Mouse (Mus musculus) gastrocnemius, postnatal 10 days (tissue): ENCODE data around the gene Metap1. TPM values are rescaled to one million over a fixed set of nuclear protein-coding genes. Genes with fewer than 3 reads are reported as not detected.

Source experiments
- DNase-seq: peaks from one replicate; pipeline ENCODE4 v3.0.0; 2021; ENCODE audit warnings: mixed read lengths
- long read RNA-seq, 2 experiments: library from polyadenylated mRNA; stranded (forward); transcript quantifications; one replicate each; pipeline ENCODE4 v2.0.0; 2021
- total RNA-seq, 2 experiments: library from RNA; stranded (reverse); gene quantifications; 2 replicates each; pipeline ENCODE4 v1.2.3; 2021

Metap1 gene
- 10 to 100 TPM; 44.9 to 47.0 TPM for total RNA-seq
- long read RNA-seq, experiment 1, transcript Metap1-201 (11 exons, 2,686 nt): major isoform, 68 of 89 reads
- long read RNA-seq, experiment 1, partial matches to known transcripts: 5 of 89 reads
- long read RNA-seq, experiment 1, other reads (novel, unspliced or antisense): 16 of 89 reads
- long read RNA-seq, experiment 2, transcript Metap1-201 (11 exons, 2,686 nt): major isoform, 81 of 96 reads
- long read RNA-seq, experiment 2, partial matches to known transcripts: 6 of 96 reads
- long read RNA-seq, experiment 2, other reads (novel, unspliced or antisense): 9 of 96 reads

DNA sequence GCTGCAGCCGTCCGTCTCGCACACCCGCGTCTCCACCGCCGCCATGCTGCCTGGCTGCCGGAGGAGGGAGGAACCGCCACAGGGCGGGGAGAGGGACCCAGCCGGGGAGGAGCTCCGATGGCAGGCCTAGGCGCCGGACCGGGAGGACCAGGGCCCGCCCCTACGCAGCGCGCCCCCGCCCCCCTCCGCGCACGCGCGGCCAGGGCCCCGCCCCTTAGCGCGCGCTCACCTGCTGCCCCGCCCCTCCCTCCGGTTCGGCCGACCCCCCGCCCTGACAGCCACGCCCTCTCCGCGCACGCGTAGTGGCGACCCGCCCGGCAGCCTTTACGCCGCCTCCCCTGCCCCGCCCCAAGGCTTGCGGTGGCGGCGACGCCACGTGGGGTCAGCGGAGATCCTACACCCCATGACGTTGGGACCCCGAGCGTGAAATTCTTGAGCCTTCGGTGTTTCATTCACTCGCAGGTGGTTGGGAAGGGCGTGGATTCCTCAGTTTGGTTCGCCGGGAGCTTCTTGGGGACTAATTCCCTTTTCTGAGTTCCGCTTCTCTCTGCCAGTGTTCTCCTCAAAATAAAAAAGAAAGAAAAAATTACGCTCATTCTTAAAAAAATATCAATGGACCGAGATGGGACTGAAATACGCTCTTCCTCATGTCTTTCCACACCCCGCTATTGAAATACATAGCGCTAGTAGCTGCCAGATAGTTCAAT lies at the start of gene Metap1:
Gene Metap1 (minus strand): TSS at position 189 of the 707 bp plus-strand sequence.
- DNase-seq: peak; percentile 99

DNA sequence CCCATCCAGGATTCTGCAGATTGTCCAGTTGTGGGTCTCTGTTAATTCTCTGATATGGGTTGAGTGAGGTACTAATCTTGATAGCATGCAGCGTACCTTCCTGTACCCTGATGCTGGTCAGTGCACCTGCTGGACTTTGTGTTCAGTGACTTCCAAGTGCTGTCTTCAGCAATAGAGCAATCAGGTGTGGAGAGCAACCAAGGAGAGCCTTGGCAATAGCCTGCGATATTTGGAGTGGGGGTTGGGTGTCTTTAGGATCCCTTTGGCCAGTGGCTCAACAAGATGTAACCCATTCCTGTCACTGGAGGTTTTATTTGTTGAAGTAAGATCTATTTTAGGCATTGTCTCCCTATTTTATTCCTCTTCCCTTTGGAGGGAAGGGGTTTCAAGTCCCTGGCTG lies 46.7 kb upstream of the Metap1 start:
- no peak for DNase-seq

GRCm38 (mm10) chr3:138532764-138533163 lies 43.4 kb upstream of the Metap1 start:
- DNase-seq: no peak

GRCm38 (mm10) chr3:138531479-138532181 lies 42.3 kb upstream of the Metap1 start:
- DNase-seq: no peak

GRCm38 (mm10) chr3:138530578-138531478 lies 41.5 kb upstream of the Metap1 start:
- no peak for DNase-seq

GRCm38 (mm10) chr3:138528265-138528664 lies 39.0 kb upstream of the Metap1 start:
- DNase-seq: no peak

- DNase-seq: peak; percentile 69
These were observed 38.4 kb upstream of the Metap1 start for GRCm38 (mm10) chr3:138527667-138528231.

- peak; percentile 94 for DNase-seq
These were observed 37.8 kb upstream of the Metap1 start for GRCm38 (mm10) chr3:138526916-138527666.

DNA sequence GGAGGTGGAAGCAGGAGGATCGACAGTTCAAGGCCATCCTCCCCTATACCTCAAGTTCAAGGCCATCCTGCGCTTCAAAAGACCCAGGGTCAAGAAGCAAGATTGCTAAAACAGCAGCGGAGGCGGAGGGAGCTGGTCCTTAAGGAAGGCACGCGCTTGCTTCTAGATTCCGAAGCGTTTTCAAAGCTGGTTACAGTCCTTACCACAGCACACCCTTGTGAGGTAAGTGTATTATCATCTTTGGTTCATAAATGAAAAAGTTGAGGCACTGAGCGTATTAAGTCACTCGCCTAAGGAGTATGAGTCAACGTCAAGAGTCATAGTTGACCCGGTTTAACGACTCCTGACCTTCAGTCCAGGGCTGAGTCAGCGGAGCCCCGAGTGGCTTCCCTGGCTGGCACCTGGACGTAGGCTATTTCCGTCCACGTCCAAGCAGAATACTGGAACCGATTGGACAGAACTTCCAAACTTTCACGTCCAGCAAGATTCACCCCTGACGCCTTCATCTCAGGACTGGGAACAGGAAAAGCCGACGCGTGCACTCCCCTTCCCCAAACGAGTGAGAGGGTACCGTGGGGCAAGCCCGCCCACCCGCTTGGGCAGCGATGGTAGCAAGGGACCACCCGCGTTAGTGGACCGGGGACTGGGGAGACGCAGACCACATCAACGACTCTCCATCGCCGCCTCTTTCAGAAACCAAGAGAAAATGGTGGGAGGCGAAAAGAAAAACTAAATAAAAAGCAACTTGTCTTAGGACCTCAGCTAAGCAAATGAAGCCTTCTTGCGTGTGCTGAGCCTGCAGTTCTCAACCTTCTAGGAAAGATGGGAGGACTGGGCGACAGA lies 37.0 kb upstream of the Metap1 start, which contains the start of gene Eif4e:
Gene Eif4e (plus strand): TSS at position 107 of the 843 bp plus-strand sequence.
- DNase-seq: peak; percentile 56

DNA sequence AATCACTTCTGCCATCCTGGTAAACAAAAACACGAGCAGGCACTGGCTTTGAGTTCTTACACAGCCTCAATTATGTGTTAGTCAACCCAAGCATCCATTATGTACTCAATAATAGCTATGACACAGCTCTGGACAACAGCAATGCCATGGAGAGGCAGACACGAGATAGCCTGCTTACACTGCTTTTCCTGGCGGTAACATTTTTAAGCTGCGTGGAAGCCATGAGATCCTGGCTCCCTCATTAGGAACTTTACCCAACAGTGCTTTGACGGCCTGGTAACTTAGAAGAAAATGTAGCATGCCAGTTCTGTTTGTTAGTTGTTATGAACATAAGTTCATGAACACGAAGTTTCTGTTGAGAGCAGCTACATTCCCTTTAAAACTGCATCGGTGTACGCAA lies 36.2 kb upstream of the Metap1 start:
- DNase-seq: no peak

GRCm38 (mm10) chr3:138523956-138524355 lies 34.6 kb upstream of the Metap1 start:
- DNase-seq: no peak

GRCm38 (mm10) chr3:138519218-138519617 lies 29.9 kb upstream of the Metap1 start:
- no peak for DNase-seq

GRCm38 (mm10) chr3:138517881-138518280 lies 28.6 kb upstream of the Metap1 start:
- no peak for DNase-seq

GRCm38 (mm10) chr3:138515656-138516370 lies 26.5 kb upstream of the Metap1 start:
- DNase-seq: no peak

- no peak for DNase-seq
These were observed 25.4 kb upstream of the Metap1 start for GRCm38 (mm10) chr3:138514749-138515148.

DNA sequence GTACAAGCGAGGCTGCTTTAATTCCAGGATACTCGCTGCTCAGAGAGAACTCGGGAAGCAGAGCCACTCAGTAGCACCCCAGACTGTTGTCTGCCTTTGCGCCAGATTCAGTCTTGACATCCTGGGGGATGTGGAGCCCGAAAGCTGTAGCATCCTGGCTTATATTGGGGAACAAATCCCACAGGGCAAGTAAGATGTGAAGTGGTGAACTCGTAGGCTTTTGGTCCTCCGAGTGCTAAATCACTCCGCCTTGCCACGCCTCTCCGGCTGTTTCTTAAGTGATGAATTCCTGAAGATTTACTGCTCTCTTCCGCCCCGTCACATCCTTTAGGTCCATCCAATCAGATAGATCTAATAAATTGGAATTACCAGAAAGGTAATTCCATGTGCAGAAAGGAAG lies 23.9 kb upstream of the Metap1 start:
- DNase-seq: no peak

GRCm38 (mm10) chr3:138510471-138510870 lies 21.2 kb upstream of the Metap1 start:
- no peak for DNase-seq

DNA sequence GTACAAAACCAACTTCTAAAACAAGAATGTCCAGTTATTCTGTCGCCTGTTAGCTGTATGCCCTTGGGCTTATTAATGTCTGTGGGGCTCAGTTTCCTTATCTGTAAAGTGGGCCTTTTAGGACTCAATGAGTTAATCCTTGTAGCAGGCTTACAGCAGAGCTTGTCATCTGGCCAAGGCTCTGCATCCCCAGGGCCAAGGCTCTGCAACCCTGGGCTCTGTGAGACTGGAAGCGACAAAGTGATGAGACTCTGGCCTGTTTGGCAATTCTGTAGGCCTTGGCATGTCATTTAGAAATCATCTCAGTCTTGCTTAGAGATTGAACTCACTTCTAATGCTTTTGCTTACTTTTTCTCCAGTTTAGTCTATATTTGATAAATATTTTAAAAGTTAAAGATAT lies 20.3 kb upstream of the Metap1 start:
- no peak for DNase-seq

DNA sequence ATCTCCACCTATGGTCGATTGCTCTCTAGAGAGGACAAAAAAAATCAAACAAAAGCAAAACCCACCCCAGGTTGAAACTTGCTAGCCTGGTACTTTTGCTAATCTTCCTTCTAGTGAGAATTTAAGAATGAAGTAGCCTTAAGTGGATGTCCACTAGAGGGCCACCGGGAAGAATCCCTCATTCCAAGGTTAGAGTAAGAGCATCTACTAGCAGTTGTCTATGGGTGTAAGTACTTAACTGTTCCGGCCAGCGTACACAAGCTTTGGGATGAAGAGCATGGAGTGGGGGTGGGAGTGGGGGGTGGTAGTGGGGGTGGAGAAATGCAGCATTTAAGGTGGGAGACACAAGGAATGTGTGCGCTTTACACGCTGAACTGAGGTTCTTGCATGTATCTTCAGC lies 17.4 kb upstream of the Metap1 start:
- DNase-seq: peak; percentile 40
